Mouse (Mus musculus): ENCODE results near the gene Tex44.

GRCm38 (mm10) chr1:86399322-86399721, 26.8 kb upstream of the Tex44 start:
- TF ChIP-seq CTCF (IDR thresholded peaks at IDR 0.05; ENCODE audit: borderline replicate concordance, extremely low read depth, insufficient read depth, insufficient read length) = no peak
- TF ChIP-seq POLR2A (IDR thresholded peaks at IDR 0.05; ENCODE audit: borderline replicate concordance, extremely low read depth, insufficient read depth, insufficient read length, poor library complexity, severe bottlenecking) = no peak
